Mouse (Mus musculus) C2C12 (cell line): ENCODE results near the gene Dtx3l. TPM values are rescaled to one million over a fixed set of nuclear protein-coding genes. Genes with fewer than 3 reads are reported as not detected.

Experiments used
- H3K27me3 ChIP-seq: one replicate; pipeline ENCODE4 v1.6.1; 2011; ENCODE audit not compliant: control insufficient read depth, insufficient read depth, insufficient read length
- H3K36me3 ChIP-seq: one replicate; pipeline ENCODE4 v1.6.1; 2011; ENCODE audit not compliant: control insufficient read depth, insufficient read depth
- H3K4me3 ChIP-seq: one replicate; pipeline ENCODE4 v1.5.1; 2011; ENCODE audit warnings: mild to moderate bottlenecking, control low read depth; ENCODE audit not compliant: poor library complexity, insufficient read depth, severe bottlenecking
- H3K79me2 ChIP-seq: one replicate; pipeline ENCODE4 v1.6.1; 2011; ENCODE audit not compliant: control insufficient read depth, insufficient read depth
- H3K79me3 ChIP-seq: one replicate; pipeline ENCODE4 v1.6.1; 2011; ENCODE audit warnings: low read depth, control low read depth
- H3ac ChIP-seq: one replicate; pipeline ENCODE3; 2011; ENCODE audit warnings: low read depth; ENCODE audit not compliant: control insufficient read depth, insufficient read length
- CEBPB ChIP-seq: IDR thresholded peaks from one replicate; pipeline ENCODE4 v1.6.1; 2011; ENCODE audit warnings: low read depth, mild to moderate bottlenecking, control low read depth, moderate library complexity
- CTCF ChIP-seq: IDR thresholded peaks from one replicate; pipeline ENCODE4 v1.5.1; 2011; ENCODE audit not compliant: control insufficient read depth, insufficient read depth, insufficient read length
- FOSL1 ChIP-seq: IDR thresholded peaks from one replicate; pipeline ENCODE4 v1.8.0; 2011; ENCODE audit warnings: mild to moderate bottlenecking, low read length; ENCODE audit not compliant: poor library complexity, insufficient read depth, severe bottlenecking
- MAX ChIP-seq: IDR thresholded peaks from one replicate; pipeline ENCODE4 v1.6.1; 2011; ENCODE audit warnings: mild to moderate bottlenecking, control low read depth
- MYOD1 ChIP-seq: IDR thresholded peaks from one replicate; pipeline ENCODE4 v1.6.1; 2011; ENCODE audit warnings: low read depth; ENCODE audit not compliant: control insufficient read depth, insufficient read length
- MYOG ChIP-seq: IDR thresholded peaks from one replicate; pipeline ENCODE4 v1.6.1; 2011; ENCODE audit not compliant: control insufficient read depth, insufficient read length; ENCODE audit errors: extremely low read depth
- USF1 ChIP-seq: IDR thresholded peaks from one replicate; pipeline ENCODE4 v1.6.1; 2011; ENCODE audit warnings: low read depth, mild to moderate bottlenecking, control low read depth, moderate library complexity
- polyA plus RNA-seq: library from polyadenylated mRNA; unstranded; fragments of >200 nt; fragmentation: generic; extraction: Trizol; gene quantifications from one replicate; pipeline ENCODE4 v1.2.1, GENCODE M21; 2012; ENCODE audit warnings: missing spikeins

Dtx3l gene
- polyA plus RNA-seq, 1 experiment = 0.41 TPM

- H3K4me3 ChIP-seq = no peak overlapping the region
- no peaks in the 10 kb centered on the region for H3K27me3 ChIP-seq
- TF ChIP-seq MYOD1 (peak; percentile 50), USF1 (peak; percentile 69), MYOG (no peak), CTCF (no peak), MAX (no peak), FOSL1 (no peak), CEBPB (no peak)
- no peak overlapping the region for H3ac ChIP-seq
- H3K79me2 ChIP-seq = no peaks in the 10 kb centered on the region
- H3K36me3 ChIP-seq = no peaks in the 10 kb centered on the region
- H3K79me3 ChIP-seq = no peaks in the 10 kb centered on the region
These were observed 31.3 kb downstream of the Dtx3l start for GRCm38 (mm10) chr16:35907432-35908201.

GRCm38 (mm10) chr16:35906887-35907286 lies 32.1 kb downstream of the Dtx3l start:
- H3K79me3 ChIP-seq = no peaks in the 10 kb centered on the region
- TF ChIP-seq MYOG = no peak
- no peak for TF ChIP-seq FOSL1
- TF ChIP-seq CTCF = no peak
- no peak for TF ChIP-seq USF1
- TF ChIP-seq CEBPB = no peak
- TF ChIP-seq MYOD1 = no peak
- no peak for TF ChIP-seq MAX
- H3K36me3 ChIP-seq = no peaks in the 10 kb centered on the region
- no peak overlapping the region for H3K4me3 ChIP-seq
- H3K79me2 ChIP-seq = no peaks in the 10 kb centered on the region
- no peaks in the 10 kb centered on the region for H3K27me3 ChIP-seq
- H3ac ChIP-seq = no peak overlapping the region

GRCm38 (mm10) chr16:35905819-35906485 lies 33.0 kb downstream of the Dtx3l start:
- no peak overlapping the region for H3K4me3 ChIP-seq
- no peaks in the 10 kb centered on the region for H3K27me3 ChIP-seq
- no peaks in the 10 kb centered on the region for H3K36me3 ChIP-seq
- TF ChIP-seq FOSL1 (no peak), MAX (no peak), MYOG (no peak), MYOD1 (no peak), USF1 (no peak), CTCF (no peak)
- H3K79me3 ChIP-seq = no peaks in the 10 kb centered on the region
- H3ac ChIP-seq = no peak overlapping the region
- no peaks in the 10 kb centered on the region for H3K79me2 ChIP-seq

- TF ChIP-seq MYOD1 (no peak), MAX (no peak), FOSL1 (no peak), MYOG (no peak), USF1 (no peak), CEBPB (no peak), CTCF (no peak)
- H3K79me2 ChIP-seq = no peaks in the 10 kb centered on the region
- H3K4me3 ChIP-seq = no peak overlapping the region
- H3K27me3 ChIP-seq = no peaks in the 10 kb centered on the region
- H3ac ChIP-seq = no peak overlapping the region
- H3K79me3 ChIP-seq = no peaks in the 10 kb centered on the region
- H3K36me3 ChIP-seq = no peaks in the 10 kb centered on the region
These were observed 33.6 kb downstream of the Dtx3l start for GRCm38 (mm10) chr16:35905355-35905754.

GRCm38 (mm10) chr16:35904121-35904736 lies 34.7 kb downstream of the Dtx3l start:
- no peak overlapping the region for H3K4me3 ChIP-seq
- no peak overlapping the region for H3ac ChIP-seq
- TF ChIP-seq FOSL1 (no peak), MYOD1 (no peak), CEBPB (no peak), USF1 (no peak), MYOG (no peak), MAX (no peak), CTCF (no peak)
- no peaks in the 10 kb centered on the region for H3K27me3 ChIP-seq
- H3K36me3 ChIP-seq = no peaks in the 10 kb centered on the region
- no peaks in the 10 kb centered on the region for H3K79me2 ChIP-seq
- no peaks in the 10 kb centered on the region for H3K79me3 ChIP-seq
